Mouse (Mus musculus): ENCODE data around the gene Tmbim1. TPM values are rescaled to one million over a fixed set of nuclear protein-coding genes. Genes with fewer than 3 reads are reported as not detected.
"Not testable (repeated sequence)": the region's sequence is repeated elsewhere in the genome, so short reads cannot be mapped to it uniquely, and the experiment has no call there.

Gene Tmbim1
- 10 to 100 TPM; 13.1 to 16.1 TPM for polyA plus RNA-seq (2017; shearing (Covaris generic))

DNA sequence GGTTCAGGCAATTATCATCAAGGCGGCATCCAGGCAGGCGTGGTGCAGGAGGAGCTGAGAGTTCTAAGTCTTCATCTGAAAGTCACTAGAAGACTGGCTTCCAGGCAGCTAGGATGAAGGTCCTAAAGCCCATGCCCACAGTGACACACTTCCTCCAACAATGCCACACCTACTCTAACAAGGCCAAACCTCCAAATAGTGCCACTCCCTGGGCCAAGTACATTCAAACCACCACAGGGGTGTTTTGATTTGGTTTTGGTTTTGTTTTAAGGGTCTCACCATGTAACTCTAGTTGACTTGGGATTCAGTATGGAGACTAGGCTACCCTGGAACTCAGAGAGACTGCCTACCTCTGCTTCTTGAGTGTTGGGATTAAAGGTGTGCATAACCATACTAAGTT lies at the start of gene Tmbim1:
Gene Tmbim1, minus strand, starts transcription at position 101 of the 400 bp plus-strand sequence.
- no peak for ATAC-seq

DNA sequence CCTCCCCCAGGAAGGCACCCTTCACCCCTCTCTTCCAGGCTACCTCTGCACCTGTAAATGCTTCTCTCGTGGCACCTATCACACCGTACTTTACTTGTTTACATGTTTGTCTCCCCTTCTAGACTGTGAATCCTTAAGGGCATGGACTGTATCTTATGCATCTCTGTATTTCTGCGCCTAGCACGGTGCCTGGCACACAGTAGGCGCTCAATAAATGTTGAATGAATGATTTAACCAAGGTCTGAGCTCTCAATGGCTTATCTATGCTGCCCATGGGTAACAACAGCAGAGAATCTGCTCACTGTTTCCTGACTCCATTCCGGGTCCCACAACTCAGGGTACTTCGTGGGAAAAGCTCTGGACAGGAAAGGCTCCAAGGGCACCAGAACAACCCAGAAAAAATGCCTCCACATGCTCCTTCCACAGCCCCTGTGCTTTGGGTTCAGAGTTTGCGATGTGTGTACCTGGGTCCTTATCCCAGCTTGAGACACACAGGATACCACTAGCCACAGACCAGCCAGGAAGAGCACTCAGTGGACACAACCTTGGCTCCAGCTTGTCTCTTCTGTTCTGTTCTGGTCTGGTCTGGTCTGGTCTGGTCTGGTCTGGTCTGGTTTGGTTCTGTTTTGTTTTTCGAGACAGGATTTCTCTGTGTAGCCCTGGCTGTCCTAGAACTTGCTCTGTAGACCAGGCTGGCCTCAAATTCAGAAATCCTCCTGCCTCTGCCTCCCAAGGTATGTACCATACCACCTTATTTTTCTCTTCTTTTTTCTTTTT lies 48.2 kb upstream of the Tmbim1 start:
- ATAC-seq: no peak

DNA sequence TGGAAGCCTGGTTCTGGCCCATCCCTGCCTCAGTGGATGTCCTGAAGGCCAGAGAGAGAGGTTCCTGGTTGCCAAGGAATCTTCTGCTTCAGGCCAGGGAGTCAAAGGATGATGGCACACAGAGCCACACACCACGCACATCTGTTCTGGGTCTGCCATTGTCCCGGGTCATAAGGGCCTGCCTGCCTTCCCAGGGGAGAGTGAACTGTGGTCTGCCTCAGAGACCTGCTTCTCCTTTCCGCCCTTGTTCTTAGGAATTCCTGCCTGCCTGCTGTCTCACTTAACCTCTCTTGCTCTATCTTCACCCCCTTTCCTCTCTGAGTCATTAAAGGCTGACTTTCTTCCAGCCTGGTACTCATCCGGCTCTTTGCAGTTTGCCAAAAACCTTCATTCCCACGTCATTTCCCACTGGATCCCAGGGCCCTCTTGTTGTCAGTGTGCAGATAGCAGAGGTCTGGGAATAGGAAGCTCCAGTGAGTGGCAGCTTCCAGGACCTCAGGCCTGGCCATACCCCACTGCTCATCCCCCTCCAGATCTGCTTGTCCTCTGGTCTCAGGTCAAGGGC lies 47.2 kb upstream of the Tmbim1 start:
- no peak for ATAC-seq

- peak; percentile 19 for ATAC-seq
Observed at GRCm38 (mm10) chr1:74351185-74351769, 45.9 kb upstream of the Tmbim1 start.

- no peak for ATAC-seq
Observed at GRCm38 (mm10) chr1:74344163-74344916, 38.9 kb upstream of the Tmbim1 start.

DNA sequence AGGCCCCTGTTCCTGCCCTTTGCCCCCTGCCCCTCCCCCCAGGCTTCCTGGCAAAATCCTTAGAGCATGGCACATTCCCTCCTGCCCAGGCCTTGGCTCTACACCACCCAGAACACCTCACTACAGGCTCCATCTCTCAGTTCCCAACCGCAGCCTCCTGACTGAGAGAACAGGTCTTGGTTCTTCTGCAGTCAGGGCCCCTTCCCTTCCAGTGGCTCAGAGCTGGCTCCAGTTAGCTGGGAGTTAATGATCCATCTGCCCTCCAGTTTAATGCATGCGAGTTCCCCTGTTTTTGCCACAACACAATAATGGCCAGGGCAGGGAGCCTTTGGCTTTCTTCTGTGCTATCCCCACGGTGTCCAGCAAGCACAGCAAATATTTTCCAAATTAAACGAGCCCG lies 37.7 kb upstream of the Tmbim1 start:
- ATAC-seq: no peak

DNA sequence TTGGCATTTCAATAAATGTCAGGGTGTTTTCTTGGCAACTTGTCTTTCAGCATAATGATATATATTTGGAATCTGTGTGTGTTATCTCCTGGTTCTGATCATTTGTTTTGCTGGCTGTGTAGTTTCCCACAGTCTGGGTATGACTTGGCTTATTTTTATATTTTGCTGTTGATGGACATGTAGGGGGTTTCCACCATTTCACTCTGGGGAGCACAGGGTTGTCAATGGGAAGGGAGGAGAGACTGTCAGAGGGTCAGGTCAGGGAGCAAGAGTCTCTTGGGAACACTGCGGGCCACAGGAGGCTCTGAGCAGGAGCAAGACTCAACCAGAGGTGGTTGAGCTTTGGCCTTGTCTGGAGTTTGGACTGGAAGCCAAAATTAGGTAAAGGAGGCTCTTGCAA lies 36.9 kb upstream of the Tmbim1 start:
- ATAC-seq: peak; percentile 54

DNA sequence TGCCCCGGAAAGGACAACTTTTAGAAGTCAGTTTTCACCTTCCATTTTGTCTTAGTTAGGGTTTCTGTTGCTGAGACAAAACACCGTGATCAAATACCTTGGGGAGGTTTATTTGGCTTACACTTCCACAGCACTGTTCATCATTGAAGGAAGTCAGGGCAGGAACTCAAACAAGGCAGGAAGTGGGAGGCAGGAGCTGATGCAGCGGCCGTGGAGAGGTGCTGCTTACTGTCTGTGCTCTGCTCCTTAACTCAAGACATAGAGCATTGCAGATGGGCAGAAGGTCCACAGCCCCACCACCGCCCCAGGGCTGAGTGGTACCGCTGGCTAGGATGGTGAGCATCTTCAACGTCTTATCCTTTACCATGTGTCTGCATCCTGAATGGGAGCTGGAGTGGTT lies 36.5 kb upstream of the Tmbim1 start:
- peak; percentile 52 for ATAC-seq

DNA sequence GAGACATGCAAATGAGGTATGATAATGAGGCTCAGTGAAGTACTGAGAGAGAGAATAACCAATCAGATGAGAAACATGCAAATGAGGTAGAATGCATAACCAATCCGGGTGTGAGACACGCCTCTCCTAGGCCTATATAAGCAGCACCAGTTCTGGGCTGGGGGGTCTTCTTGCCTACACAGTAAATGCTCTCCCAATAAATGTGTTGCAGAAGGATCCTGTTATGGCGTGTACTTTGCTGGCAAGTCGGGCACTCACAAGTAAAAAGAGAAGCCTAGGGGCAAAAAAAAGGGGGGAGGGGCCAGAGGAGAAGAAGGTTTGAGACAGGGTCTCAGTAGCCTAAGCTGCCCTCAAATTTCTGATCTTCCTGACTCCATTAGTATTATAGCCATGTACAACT lies 35.6 kb upstream of the Tmbim1 start:
- not testable (repeated sequence) for ATAC-seq

DNA sequence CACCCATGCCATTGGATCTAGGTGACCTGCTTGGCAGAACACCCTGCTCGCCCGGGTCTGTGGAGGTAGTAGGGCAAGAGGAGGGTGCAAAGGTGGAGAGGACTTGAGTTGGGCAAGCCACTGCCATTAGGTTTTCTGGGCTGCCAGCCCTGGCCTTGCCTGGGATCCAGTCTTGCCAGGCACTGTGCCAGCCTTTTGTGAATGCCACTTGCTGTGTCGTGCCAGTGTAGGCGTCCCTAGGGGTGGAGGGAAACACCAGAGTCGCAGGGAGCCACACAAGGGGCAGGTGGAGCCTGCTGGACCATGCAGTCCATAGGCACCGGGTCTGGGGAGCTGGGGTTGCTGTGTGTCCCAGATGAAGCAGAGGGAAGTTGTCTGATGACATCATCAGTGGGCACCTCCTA lies 34.9 kb upstream of the Tmbim1 start:
- no peak for ATAC-seq

DNA sequence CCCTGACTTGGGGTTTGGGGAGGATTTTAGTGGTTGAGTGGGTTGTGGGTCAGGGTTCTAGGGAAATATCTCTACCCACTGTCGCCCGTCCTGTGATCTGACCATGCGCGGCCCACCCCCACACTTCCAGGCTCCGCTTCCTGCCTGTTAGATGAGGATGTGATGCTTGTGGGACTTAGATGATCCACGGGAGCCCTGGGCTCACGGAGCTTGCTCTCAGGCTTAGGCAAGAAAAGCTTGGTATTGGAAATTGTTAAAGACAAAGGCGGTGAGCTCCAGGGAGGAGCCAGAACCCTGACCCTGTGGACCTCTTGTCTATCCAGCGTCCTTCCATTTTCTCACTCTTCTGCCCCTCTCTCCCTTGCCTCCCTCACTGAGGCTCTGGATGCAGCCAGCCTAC lies 34.5 kb upstream of the Tmbim1 start:
- ATAC-seq: no peak

DNA sequence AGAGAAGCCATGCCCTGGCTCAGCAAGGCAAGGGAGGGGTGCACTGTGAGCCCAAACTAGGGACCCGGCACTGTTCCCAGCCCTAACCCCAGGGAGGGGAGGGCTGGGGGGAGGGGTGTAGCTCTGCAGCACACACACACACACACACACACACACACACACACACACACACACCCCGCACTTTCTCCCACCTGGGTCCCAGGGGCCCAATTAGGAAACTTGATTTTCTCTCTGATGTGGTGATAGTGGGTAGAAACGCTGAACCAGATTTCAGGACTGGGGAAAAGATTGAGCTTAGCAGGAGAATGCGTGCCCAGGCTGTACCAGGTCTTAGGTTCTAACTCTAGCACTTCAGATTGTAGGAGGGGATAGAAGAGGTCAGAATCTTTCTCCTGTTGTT lies 33.2 kb upstream of the Tmbim1 start:
- ATAC-seq: no peak

DNA sequence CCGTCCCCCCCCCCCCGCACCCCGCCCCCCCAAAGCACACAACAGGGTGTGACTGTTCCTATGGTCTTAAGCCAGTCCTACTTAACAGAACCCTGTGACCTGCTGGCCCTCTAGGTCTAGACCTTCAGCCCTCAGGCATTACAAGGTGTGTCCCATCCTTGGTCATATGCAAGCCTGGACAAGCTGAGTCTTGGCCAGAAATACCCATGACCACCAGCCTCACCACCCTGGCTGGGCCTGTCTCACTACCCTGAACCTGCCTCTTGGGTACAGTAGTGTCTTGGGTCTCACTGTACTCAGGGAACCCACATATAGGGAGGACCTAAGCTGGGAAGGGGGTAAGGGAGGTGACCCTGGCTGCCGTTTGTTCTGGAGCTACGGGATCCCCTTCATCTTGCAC lies 32.6 kb upstream of the Tmbim1 start:
- no peak for ATAC-seq

- ATAC-seq: no peak
Observed at GRCm38 (mm10) chr1:74337241-74337771, 31.9 kb upstream of the Tmbim1 start.

DNA sequence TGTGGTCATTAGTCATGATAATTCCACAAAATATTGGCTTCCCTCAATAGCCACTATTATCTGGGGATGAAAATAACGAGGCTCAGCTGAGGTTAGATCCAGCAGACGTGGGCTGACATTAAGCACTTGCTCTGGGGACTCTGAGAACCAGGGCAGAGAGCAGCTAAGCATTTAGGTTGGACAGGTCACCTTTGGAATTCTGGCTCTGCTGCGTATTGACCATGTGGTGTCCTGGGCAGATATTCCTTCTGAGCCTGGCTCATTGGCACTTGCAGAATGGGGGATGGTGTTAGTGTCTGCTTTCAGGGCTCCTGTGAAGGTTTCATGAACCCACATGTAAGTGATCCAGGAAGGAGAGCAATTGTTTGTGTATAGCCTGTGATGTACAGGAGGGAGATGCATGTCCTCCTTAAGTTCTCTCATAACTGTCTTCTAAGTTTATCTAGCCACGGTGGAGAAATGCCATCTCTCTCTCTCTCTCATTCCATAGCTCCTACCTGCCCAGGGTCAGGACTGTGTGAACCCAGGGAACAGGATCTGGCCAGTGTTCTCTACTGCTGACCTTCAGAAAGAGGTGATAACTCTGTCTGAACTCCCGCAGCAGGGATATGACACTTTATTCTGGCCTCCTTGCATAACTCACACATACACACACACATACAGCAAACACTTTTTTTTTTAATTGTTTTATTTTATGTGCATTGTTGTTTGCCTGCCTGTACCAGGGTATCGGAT lies 30.2 kb upstream of the Tmbim1 start:
- ATAC-seq: no peak

DNA sequence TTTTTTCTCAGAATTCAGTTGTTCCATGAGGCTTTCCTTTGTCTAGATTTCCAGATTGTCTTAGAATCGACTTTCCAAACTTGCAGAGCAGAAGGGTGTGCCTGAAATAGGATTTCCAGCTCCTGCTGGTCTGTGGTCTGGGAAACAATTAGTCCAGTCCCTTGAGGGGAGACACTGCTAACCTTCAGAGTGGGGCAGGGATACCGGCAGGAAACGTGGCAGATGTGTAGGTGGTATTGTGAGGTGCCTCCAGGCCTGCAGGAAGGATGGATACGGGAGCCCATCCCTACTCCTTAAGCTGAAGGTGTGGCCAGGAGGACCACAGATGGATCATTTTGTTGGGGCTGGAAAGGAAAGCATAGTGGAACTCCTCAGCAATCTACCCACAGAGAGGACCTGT lies 29.6 kb upstream of the Tmbim1 start:
- no peak for ATAC-seq

GRCm38 (mm10) chr1:74334607-74335006 lies 29.2 kb upstream of the Tmbim1 start:
- ATAC-seq: no peak

- no peak for ATAC-seq
Observed at GRCm38 (mm10) chr1:74332930-74333329, 27.5 kb upstream of the Tmbim1 start.

DNA sequence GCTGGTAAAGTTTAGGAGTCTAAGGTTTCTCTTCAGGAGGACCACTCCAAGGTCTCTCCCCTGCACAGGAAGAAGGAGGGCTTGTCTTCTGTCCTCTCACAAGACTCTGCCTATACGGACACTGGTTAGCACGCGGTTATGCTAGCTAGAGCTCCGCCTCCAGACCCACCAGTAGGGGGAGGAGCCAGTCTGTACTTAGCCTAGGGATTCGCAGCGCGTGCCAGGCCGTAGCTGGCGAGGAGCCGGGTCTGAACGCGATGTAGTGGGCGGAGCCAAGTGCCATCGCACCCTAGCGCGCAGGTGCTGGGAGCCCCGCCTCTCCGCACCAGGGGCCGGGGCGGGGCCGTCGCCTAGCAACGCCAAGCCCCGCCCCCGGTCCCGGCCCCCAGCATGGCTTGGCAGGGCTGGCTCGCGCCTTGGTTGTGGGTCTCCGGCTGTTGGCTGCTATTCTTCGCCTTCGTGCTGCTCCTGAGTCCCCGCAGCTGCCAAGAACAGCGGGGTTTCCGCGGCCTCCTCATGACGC lies 26.9 kb upstream of the Tmbim1 start:
- ATAC-seq: peak; percentile 94

DNA sequence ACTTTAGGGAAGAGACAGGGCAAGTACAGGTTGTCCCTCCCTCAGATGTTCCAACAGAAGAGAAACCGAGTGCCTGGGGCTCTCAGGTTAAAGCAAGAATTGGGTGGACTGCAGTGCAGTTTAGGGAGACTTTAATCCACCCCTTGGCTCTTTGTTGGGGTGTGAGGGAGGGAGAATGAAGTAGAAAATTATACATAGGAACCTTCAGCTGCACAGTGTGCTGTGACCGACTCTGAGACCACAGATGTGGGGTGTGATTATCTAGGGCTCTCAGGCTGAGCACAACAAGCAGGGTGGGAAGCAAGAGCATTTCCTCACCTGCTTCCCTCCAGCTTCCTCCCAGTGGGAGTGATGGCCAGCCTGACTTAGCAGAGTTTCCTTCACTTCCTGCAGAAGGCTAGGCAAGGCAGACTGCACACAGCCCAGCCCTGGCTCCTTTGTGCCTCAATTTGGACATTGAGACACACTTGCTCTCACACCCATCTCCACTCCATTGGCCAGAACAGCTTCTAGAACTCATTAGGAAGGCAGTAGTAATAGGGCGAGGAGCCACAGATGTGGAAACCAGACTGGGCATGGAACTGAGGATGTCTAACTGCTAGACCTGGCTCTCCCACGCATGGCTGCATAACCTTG lies 25.7 kb upstream of the Tmbim1 start:
- ATAC-seq: no peak

GRCm38 (mm10) chr1:74329899-74330431 lies 24.5 kb upstream of the Tmbim1 start:
- no peak for ATAC-seq
